Mouse (Mus musculus): ENCODE results near the gene Rassf5. TPM values are rescaled to one million over a fixed set of nuclear protein-coding genes. Genes with fewer than 3 reads are reported as not detected.

Rassf5 gene
- polyA plus RNA-seq, 1 experiment, result 98.8 TPM

DNA sequence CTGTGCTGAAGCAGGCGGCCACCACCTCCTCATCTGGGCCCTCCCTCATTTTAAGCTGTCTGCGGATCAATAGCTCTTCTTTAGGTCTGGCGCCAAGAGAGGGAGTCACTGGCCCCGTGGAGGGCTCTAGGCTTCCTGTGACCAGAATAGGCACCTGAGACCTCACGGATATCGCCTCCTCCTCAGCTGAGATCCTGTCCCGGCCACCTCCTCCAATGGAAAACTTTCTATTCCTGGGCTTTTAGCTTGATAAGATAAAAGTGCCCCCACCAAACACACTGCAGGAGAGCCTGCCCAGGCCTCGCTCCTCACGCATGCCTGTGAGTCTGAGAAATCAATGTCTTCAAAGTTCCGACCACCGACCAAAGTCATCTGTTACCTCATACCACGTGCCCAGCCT, 11.5 kb downstream of the Rassf5 start:
- Histone ChIP-seq H3K4me1 (replicated peaks; ENCODE audit: control insufficient read depth, insufficient read depth, low read length) (no peaks in the 10 kb centered on the region), H3K4me3 (ENCODE audit: control insufficient read depth, insufficient read depth, low read length) (no peak overlapping the region), H3K36me3 (ENCODE audit: control insufficient read depth, insufficient read depth, low read length) (no peaks in the 10 kb centered on the region), H3K27ac (ENCODE audit: control insufficient read depth, insufficient read depth, low read length) (no peak overlapping the region), H3K27me3 (ENCODE audit: control insufficient read depth, insufficient read depth, low read length) (no peaks in the 10 kb centered on the region)
- no peak for DNase-seq
- TF ChIP-seq CTCF (IDR thresholded peaks at IDR 0.05; ENCODE audit: borderline replicate concordance, control insufficient read depth, extremely low read depth, insufficient read depth, low read length, poor library complexity), result no peak
- TF ChIP-seq POLR2A (IDR thresholded peaks at IDR 0.05; ENCODE audit: control insufficient read depth, extremely low read depth, insufficient read depth, low read length, poor library complexity), result no peak
- WGBS, result 91% methylated on average over 12 of the region's 12 CpGs

DNA sequence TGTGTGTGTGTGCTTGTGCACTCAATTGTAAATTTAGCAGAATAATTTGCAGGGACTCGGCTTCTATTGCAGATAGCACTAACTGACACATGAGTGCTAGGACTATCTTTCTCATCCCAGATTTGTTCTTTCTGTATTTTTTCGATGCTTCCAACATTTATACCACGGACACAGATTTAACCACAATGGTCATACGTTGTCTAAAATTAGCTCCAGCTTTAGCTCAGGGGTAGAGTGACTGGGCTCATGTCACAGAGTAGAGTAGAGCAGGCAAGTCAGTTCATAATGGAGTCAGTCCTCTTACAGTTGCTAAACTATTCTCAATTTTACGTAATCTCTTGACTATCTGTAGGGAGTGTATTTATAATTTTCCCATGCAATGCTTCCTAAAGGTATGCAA, 16.4 kb downstream of the Rassf5 start:
- WGBS, result 70% methylated on average over 5 of the region's 5 CpGs
- no peak for DNase-seq
- TF ChIP-seq CTCF (IDR thresholded peaks at IDR 0.05; ENCODE audit: borderline replicate concordance, control insufficient read depth, extremely low read depth, insufficient read depth, low read length, poor library complexity), result no peak
- TF ChIP-seq POLR2A (IDR thresholded peaks at IDR 0.05; ENCODE audit: control insufficient read depth, extremely low read depth, insufficient read depth, low read length, poor library complexity), result no peak
- H3K27ac ChIP-seq (ENCODE audit: control insufficient read depth, insufficient read depth, low read length), result no peak overlapping the region
- H3K4me1 ChIP-seq (replicated peaks; ENCODE audit: control insufficient read depth, insufficient read depth, low read length), result no peaks in the 10 kb centered on the region
- H3K36me3 ChIP-seq (ENCODE audit: control insufficient read depth, insufficient read depth, low read length), result no peaks in the 10 kb centered on the region
- H3K4me3 ChIP-seq (ENCODE audit: control insufficient read depth, insufficient read depth, low read length), result no peak overlapping the region
- no peaks in the 10 kb centered on the region for H3K27me3 ChIP-seq (ENCODE audit: control insufficient read depth, insufficient read depth, low read length)

DNA sequence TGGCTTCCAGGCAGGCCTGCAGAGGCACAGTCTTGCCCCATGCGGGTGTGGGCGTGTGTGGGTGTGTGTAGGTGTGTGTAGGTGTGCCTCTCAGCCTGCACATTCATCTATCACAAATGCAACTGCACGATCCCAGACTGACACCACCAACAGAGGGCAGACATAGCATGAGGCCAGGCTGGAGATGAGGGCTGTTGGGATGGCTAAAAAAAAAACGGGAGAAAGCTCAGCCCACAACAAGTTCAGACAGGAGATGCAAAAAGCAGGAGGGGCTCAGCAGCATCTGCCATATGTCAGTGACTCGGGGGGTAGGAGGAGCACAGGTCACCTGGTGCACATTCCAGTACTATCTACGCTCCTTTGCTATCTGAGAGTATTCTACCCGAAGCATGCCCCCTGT, 16.8 kb downstream of the Rassf5 start:
- TF ChIP-seq CTCF (IDR thresholded peaks at IDR 0.05; ENCODE audit: borderline replicate concordance, control insufficient read depth, extremely low read depth, insufficient read depth, low read length, poor library complexity) (no peak), POLR2A (IDR thresholded peaks at IDR 0.05; ENCODE audit: control insufficient read depth, extremely low read depth, insufficient read depth, low read length, poor library complexity) (no peak)
- Histone ChIP-seq H3K27me3 (ENCODE audit: control insufficient read depth, insufficient read depth, low read length) (no peaks in the 10 kb centered on the region), H3K27ac (ENCODE audit: control insufficient read depth, insufficient read depth, low read length) (no peak overlapping the region), H3K4me1 (replicated peaks; ENCODE audit: control insufficient read depth, insufficient read depth, low read length) (no peaks in the 10 kb centered on the region), H3K4me3 (ENCODE audit: control insufficient read depth, insufficient read depth, low read length) (no peak overlapping the region), H3K36me3 (ENCODE audit: control insufficient read depth, insufficient read depth, low read length) (no peaks in the 10 kb centered on the region)
- 75% methylated on average over 7 of the region's 7 CpGs for WGBS
- DNase-seq, result no peak

DNA sequence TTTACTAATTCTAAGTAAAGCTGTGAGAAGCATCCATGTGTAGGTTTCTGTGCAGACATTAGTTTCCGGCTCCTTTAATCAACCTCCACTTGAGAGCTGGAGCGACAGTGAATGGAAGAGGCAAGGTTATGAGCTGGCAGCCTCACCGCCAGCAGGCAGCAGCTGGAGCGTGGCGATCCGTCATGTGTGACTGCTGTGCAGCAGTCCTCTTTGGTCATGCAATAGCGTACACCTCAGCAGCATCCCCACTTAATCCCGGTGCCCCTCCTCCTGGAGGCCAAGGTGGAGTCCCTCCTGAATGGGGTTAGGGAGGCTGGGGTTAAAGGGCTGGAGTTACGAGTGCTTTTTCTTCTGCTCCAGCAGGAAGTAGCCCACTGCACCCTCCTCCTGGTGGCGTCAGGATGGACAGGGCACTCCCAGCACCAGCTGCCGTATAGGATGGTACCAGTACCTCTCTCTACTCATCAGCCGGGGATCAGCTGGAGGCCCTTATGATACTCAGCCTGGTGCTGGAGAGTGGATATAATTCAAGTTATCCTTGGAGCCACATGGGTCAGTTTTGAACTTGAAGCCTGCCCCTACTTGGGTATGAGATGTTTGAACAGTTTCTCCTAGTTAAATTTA, 20.1 kb downstream of the Rassf5 start:
- TF ChIP-seq POLR2A (IDR thresholded peaks at IDR 0.05; ENCODE audit: control insufficient read depth, extremely low read depth, insufficient read depth, low read length, poor library complexity), result no peak
- TF ChIP-seq CTCF (IDR thresholded peaks at IDR 0.05; ENCODE audit: borderline replicate concordance, control insufficient read depth, extremely low read depth, insufficient read depth, low read length, poor library complexity), result no peak
- DNase-seq, result no peak
- Histone ChIP-seq H3K27ac (ENCODE audit: control insufficient read depth, insufficient read depth, low read length) (no peak overlapping the region), H3K4me1 (replicated peaks; ENCODE audit: control insufficient read depth, insufficient read depth, low read length) (no peaks in the 10 kb centered on the region), H3K4me3 (ENCODE audit: control insufficient read depth, insufficient read depth, low read length) (no peak overlapping the region), H3K27me3 (ENCODE audit: control insufficient read depth, insufficient read depth, low read length) (no peaks in the 10 kb centered on the region), H3K36me3 (ENCODE audit: control insufficient read depth, insufficient read depth, low read length) (no peaks in the 10 kb centered on the region)
- 95% methylated on average over 12 of the region's 12 CpGs for whole genome bisulfite sequencing

DNA sequence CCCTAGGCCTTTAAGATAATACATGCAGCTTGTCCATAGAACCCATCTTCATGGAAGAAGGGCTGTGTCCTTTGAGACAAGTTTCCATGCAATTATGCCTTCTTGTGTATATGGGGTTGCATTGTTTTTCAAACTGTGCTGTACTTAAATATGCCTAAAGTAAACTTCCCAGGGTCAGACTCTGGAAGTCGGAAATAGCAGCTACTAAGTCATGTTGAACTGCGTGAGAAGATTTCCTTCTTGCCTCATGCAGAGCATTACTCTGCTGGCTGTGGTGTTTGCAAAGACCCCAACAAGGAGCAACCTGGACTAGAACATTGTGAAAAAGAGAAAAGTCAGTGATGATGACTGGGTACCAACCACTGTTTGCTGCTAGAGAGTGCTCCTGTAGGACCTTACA, 21.7 kb downstream of the Rassf5 start:
- Histone ChIP-seq H3K4me1 (replicated peaks; ENCODE audit: control insufficient read depth, insufficient read depth, low read length) (no peaks in the 10 kb centered on the region), H3K27me3 (ENCODE audit: control insufficient read depth, insufficient read depth, low read length) (no peaks in the 10 kb centered on the region), H3K4me3 (ENCODE audit: control insufficient read depth, insufficient read depth, low read length) (no peak overlapping the region), H3K36me3 (ENCODE audit: control insufficient read depth, insufficient read depth, low read length) (no peaks in the 10 kb centered on the region), H3K27ac (ENCODE audit: control insufficient read depth, insufficient read depth, low read length) (no peak overlapping the region)
- TF ChIP-seq CTCF (IDR thresholded peaks at IDR 0.05; ENCODE audit: borderline replicate concordance, control insufficient read depth, extremely low read depth, insufficient read depth, low read length, poor library complexity) (no peak), POLR2A (IDR thresholded peaks at IDR 0.05; ENCODE audit: control insufficient read depth, extremely low read depth, insufficient read depth, low read length, poor library complexity) (no peak)
- DNase-seq, result no peak
- WGBS, result 97% methylated on average over 2 of the region's 2 CpGs

DNA sequence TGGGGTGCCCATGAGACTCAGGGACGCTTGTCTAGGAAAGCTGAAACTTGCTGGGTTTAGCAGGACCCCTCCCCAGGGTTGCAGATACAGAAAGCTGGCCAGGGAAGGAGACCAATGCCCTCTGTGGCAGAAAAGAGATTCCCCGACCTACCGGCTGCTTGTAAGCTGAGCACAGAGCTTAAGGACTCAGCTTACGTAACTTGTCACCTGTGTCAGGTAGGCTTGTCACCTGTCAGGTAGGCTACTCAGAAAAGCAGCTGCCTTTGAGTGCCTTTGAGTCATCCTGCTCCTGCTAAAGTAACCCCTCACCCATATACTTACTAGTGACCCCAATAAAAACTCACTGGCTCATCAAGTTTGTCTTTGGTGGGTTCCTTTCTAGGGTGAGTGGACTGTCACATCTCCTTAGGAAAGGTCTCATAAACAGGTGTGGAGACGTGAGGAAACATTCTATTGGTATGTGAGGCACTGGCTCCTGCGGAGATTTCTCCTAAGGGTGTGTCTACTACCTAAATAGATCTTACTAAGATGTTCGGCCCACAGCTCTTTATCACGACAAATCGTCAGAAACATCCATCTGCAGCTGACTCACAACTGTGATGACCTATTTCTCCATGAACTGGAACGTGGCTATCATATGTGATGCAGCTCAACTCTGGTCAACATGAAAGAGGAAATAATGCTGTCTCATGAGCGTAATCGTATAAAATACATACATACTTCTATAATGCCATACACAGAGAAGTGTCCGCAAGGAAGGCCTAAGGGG, 23.1 kb downstream of the Rassf5 start:
- Histone ChIP-seq H3K4me1 (replicated peaks; ENCODE audit: control insufficient read depth, insufficient read depth, low read length) (no peaks in the 10 kb centered on the region), H3K27ac (ENCODE audit: control insufficient read depth, insufficient read depth, low read length) (no peak overlapping the region), H3K36me3 (ENCODE audit: control insufficient read depth, insufficient read depth, low read length) (no peaks in the 10 kb centered on the region), H3K4me3 (ENCODE audit: control insufficient read depth, insufficient read depth, low read length) (no peak overlapping the region), H3K27me3 (ENCODE audit: control insufficient read depth, insufficient read depth, low read length) (no peaks in the 10 kb centered on the region)
- TF ChIP-seq CTCF (IDR thresholded peaks at IDR 0.05; ENCODE audit: borderline replicate concordance, control insufficient read depth, extremely low read depth, insufficient read depth, low read length, poor library complexity), result no peak
- TF ChIP-seq POLR2A (IDR thresholded peaks at IDR 0.05; ENCODE audit: control insufficient read depth, extremely low read depth, insufficient read depth, low read length, poor library complexity), result no peak
- no peak for DNase-seq
- WGBS, result 92% methylated on average over 13 of the region's 13 CpGs
